Mouse (Mus musculus): Measurements from ENCODE around the gene Tet1. TPM values are rescaled to one million over a fixed set of nuclear protein-coding genes. Genes with fewer than 3 reads are reported as not detected.

Gene Tet1
- total RNA-seq, 2 experiments from 2014 or later = 7.3 to 12.8 TPM

Other genes with a start within 250 kb of the Tet1 start
- gene Stox1, start 182.9 kb downstream of the Tet1 start, total RNA-seq (2021) = 1 to 10 TPM; 1.1 to 1.8 TPM
- gene Ccar1, start 116.7 kb downstream of the Tet1 start, total RNA-seq (2021) = 10 to 100 TPM; 67.4 to 75.2 TPM
- 10 to 100 TPM; 41.5 to 45.3 TPM for gene Slc25a16, start 11.6 kb upstream of the Tet1 start, total RNA-seq (2021)
- gene Dna2, start 38.0 kb upstream of the Tet1 start, total RNA-seq (2021) = 1 to 10 TPM; 3.7 to 6.7 TPM
- gene Rufy2, start 71.2 kb upstream of the Tet1 start, total RNA-seq (2021) = 10 to 100 TPM; 14.8 to 30.7 TPM
- gene Hnrnph3, start 115.2 kb upstream of the Tet1 start, total RNA-seq (2021) = 10 to 100 TPM; 36.4 to 51.7 TPM
- gene Pbld2, start 115.3 kb upstream of the Tet1 start, total RNA-seq (2021) = 1 to 10 TPM; 3.2 to 6.4 TPM
- 10 to 100 TPM; 13.0 to 31.0 TPM for gene Pbld1, start 151.2 kb upstream of the Tet1 start, total RNA-seq (2021)
- not detected for gene Atoh7, start 190.7 kb upstream of the Tet1 start, total RNA-seq (2021)